Mouse (Mus musculus): ENCODE measurements at regions not wholly inside any gene's neighbourhood (a gene's known extent, or its start where the extent isn't known, plus 50 kb on each side); places are given as distances from the start of the nearest gene placed in this dataset.

DNA sequence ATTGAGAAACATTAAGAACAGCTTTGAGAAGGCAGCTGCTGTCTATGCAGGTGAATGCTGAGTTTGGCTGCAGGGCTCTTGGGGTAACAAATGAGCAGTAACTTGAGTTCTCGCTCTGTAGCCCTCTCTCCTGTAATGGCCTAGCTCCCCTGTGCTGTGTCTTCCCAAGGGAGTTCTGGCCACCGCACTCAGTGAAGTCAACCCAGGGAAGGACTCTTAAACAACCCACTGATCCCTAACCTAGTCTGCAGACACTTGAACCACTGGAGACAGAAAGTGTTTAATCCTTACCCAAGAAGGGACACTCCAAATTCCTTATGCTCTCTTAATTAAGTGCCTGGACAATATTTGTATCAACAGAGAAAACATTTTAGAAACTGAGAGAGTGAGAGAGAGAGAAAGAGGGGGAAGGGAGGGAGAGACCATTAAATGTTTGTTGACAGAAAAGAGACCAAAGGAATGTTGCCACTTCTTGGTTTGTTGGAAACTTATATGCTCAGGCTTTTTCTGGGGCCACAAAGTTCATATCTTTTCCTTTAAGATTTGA lies 80.7 kb upstream of the Pik3r1 start:
- no peaks in the 10 kb centered on the region; the same call in 1 of the 2 replicates for H3K4me1 ChIP-seq (ENCODE audit: control insufficient read depth, insufficient read depth, low read length)
- H3K4me3 ChIP-seq (replicated peaks; ENCODE audit: insufficient read depth, low read depth, low read length) = no peak overlapping the region
- WGBS = 57% methylated on average over 2 of the region's 2 CpGs
- TF ChIP-seq CTCF (IDR thresholded peaks at IDR 0.05; ENCODE audit: borderline replicate concordance, insufficient read depth, low read depth, low read length) (no peak), POLR2A (IDR thresholded peaks at IDR 0.05; ENCODE audit: borderline replicate concordance, insufficient read depth, low read length) (no peak)
- no peak for DNase-seq
- H3K27me3 ChIP-seq (ENCODE audit: control insufficient read depth, insufficient read depth, low read length) = no peaks in the 10 kb centered on the region; the same call in 1 of the 2 replicates
- no peak overlapping the region for H3K27ac ChIP-seq (ENCODE audit: insufficient read depth, low read length)

- WGBS = 93% methylated on average over 6 of the region's 6 CpGs
- TF ChIP-seq POLR2A (IDR thresholded peaks at IDR 0.05; ENCODE audit: borderline replicate concordance, insufficient read depth, low read length) (no peak), CTCF (IDR thresholded peaks at IDR 0.05; ENCODE audit: borderline replicate concordance, insufficient read depth, low read depth, low read length) (no peak)
- no peak overlapping the region for H3K27ac ChIP-seq (ENCODE audit: insufficient read depth, low read length)
These were observed 81.4 kb upstream of the Pik3r1 start for GRCm38 (mm10) chr13:101849416-101849815.

GRCm38 (mm10) chr13:101851329-101851728 lies 83.3 kb upstream of the Pik3r1 start:
- H3K4me3 ChIP-seq (replicated peaks; ENCODE audit: insufficient read depth, low read depth, low read length) = no peak overlapping the region
- DNase-seq = no peak
- 75% methylated on average over 6 of the region's 6 CpGs for WGBS

More at GRCm38 (mm10) chr13:101849416-101849815, 81.4 kb upstream of the Pik3r1 start:
- H3K4me3 ChIP-seq (replicated peaks; ENCODE audit: insufficient read depth, low read depth, low read length) = no peak overlapping the region
- DNase-seq = no peak
- H3K4me1 ChIP-seq (ENCODE audit: control insufficient read depth, insufficient read depth, low read length) = no peaks in the 10 kb centered on the region; the same call in 1 of the 2 replicates
- no peaks in the 10 kb centered on the region; the same call in 1 of the 2 replicates for H3K27me3 ChIP-seq (ENCODE audit: control insufficient read depth, insufficient read depth, low read length)

DNA sequence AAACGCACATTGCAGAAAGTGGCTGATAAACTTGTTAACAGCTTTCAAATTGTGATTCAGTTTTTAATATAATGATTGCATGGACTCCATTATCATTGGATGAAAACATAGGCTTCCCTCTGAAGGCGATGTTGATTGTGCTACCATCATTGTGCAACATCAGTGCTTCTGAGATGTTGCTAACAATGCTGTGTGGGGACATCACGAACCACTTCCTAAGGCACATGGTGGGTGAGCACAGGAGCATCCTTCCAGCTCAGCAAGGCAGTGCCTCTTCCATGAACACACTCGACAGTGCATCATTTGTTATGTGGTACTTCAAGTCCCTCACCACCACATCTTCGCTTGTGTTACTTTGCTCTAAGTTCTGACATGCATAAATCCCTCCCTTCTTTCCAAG lies 84.9 kb upstream of the Pik3r1 start:
- no peaks in the 10 kb centered on the region; the same call in 1 of the 2 replicates for H3K27me3 ChIP-seq (ENCODE audit: control insufficient read depth, insufficient read depth, low read length)
- WGBS = 96% methylated on average over 5 of the region's 5 CpGs
- no peaks in the 10 kb centered on the region; the same call in 1 of the 2 replicates for H3K4me1 ChIP-seq (ENCODE audit: control insufficient read depth, insufficient read depth, low read length)
- TF ChIP-seq CTCF (IDR thresholded peaks at IDR 0.05; ENCODE audit: borderline replicate concordance, insufficient read depth, low read depth, low read length) (no peak), POLR2A (IDR thresholded peaks at IDR 0.05; ENCODE audit: borderline replicate concordance, insufficient read depth, low read length) (no peak)
- no peak for DNase-seq
- H3K27ac ChIP-seq (ENCODE audit: insufficient read depth, low read length) = no peak overlapping the region
- H3K4me3 ChIP-seq (replicated peaks; ENCODE audit: insufficient read depth, low read depth, low read length) = no peak overlapping the region

More at GRCm38 (mm10) chr13:101851329-101851728, 83.3 kb upstream of the Pik3r1 start:
- Histone ChIP-seq H3K27ac (ENCODE audit: insufficient read depth, low read length) (no peak overlapping the region), H3K27me3 (ENCODE audit: control insufficient read depth, insufficient read depth, low read length) (no peaks in the 10 kb centered on the region; the same call in 1 of the 2 replicates), H3K4me1 (ENCODE audit: control insufficient read depth, insufficient read depth, low read length) (no peaks in the 10 kb centered on the region; the same call in 1 of the 2 replicates)
- no peak for TF ChIP-seq CTCF (IDR thresholded peaks at IDR 0.05; ENCODE audit: borderline replicate concordance, insufficient read depth, low read depth, low read length)
- TF ChIP-seq POLR2A (IDR thresholded peaks at IDR 0.05; ENCODE audit: borderline replicate concordance, insufficient read depth, low read length) = no peak

DNA sequence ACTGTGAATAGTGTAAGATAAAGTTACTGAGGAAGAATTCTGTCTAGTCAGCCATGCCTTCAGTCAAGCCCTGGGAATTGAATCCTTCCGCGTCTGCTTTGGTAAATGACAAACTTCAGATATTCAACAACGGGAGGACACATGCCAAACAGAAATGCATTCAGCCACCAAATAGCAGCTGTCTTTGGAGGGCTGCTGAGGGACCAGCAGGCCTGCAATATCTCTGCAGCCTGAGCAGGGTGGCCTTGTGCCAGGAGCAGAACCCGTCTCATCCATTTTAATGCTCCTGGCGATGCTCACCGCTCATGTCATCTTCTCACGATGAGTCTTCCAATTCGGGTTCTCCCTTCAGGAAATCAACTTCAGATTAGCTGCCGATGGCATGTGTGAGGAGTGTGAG lies 87.1 kb upstream of the Pik3r1 start:
- no peak for TF ChIP-seq CTCF (IDR thresholded peaks at IDR 0.05; ENCODE audit: borderline replicate concordance, insufficient read depth, low read depth, low read length)
- TF ChIP-seq POLR2A (IDR thresholded peaks at IDR 0.05; ENCODE audit: borderline replicate concordance, insufficient read depth, low read length) = no peak
- Histone ChIP-seq H3K27me3 (ENCODE audit: control insufficient read depth, insufficient read depth, low read length) (no peaks in the 10 kb centered on the region; the same call in 1 of the 2 replicates), H3K4me3 (replicated peaks; ENCODE audit: insufficient read depth, low read depth, low read length) (no peak overlapping the region), H3K4me1 (ENCODE audit: control insufficient read depth, insufficient read depth, low read length) (no peaks in the 10 kb centered on the region), H3K27ac (ENCODE audit: insufficient read depth, low read length) (no peak overlapping the region)
- DNase-seq = peak; percentile 15 to 32
- WGBS = 10% methylated on average over 9 of the region's 9 CpGs

GRCm38 (mm10) chr13:101860704-101861103 lies 92.7 kb upstream of the Pik3r1 start:
- Histone ChIP-seq H3K27ac (ENCODE audit: insufficient read depth, low read length) (no peak overlapping the region), H3K4me1 (ENCODE audit: control insufficient read depth, insufficient read depth, low read length) (no peaks in the 10 kb centered on the region), H3K4me3 (replicated peaks; ENCODE audit: insufficient read depth, low read depth, low read length) (no peak overlapping the region), H3K27me3 (ENCODE audit: control insufficient read depth, insufficient read depth, low read length) (no peaks in the 10 kb centered on the region)
- no peak for DNase-seq
- TF ChIP-seq POLR2A (IDR thresholded peaks at IDR 0.05; ENCODE audit: borderline replicate concordance, insufficient read depth, low read length) = no peak
- no peak for TF ChIP-seq CTCF (IDR thresholded peaks at IDR 0.05; ENCODE audit: borderline replicate concordance, insufficient read depth, low read depth, low read length)
- 90% methylated on average over 4 of the region's 4 CpGs for WGBS

DNA sequence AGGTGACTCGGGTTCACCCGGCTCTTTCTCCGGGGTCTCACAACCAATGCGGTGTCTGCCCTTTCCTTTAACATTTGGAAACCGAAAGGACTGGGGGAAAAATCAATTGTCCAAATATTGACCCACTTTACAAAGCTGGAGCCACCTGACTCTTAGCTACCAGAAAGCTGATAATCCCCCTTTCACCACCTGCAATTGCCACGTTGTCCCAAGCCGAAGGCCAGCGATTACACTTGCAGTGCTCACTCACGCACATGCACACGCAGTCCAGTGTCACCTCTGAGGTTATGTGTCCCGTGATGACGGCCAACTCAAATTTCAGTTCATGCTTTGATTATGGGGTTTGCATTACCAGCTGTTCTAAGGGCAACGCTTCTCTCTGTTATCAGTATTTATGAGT lies 94.0 kb upstream of the Pik3r1 start:
- Histone ChIP-seq H3K4me3 (replicated peaks; ENCODE audit: insufficient read depth, low read depth, low read length) (no peak overlapping the region), H3K27me3 (ENCODE audit: control insufficient read depth, insufficient read depth, low read length) (no peaks in the 10 kb centered on the region), H3K4me1 (ENCODE audit: control insufficient read depth, insufficient read depth, low read length) (no peaks in the 10 kb centered on the region), H3K27ac (ENCODE audit: insufficient read depth, low read length) (no peak overlapping the region)
- no peak for TF ChIP-seq CTCF (IDR thresholded peaks at IDR 0.05; ENCODE audit: borderline replicate concordance, insufficient read depth, low read depth, low read length)
- TF ChIP-seq POLR2A (IDR thresholded peaks at IDR 0.05; ENCODE audit: borderline replicate concordance, insufficient read depth, low read length) = no peak
- no peak for DNase-seq
- WGBS = 88% methylated on average over 13 of the region's 13 CpGs

- H3K4me3 ChIP-seq (replicated peaks; ENCODE audit: insufficient read depth, low read depth, low read length) = no peak overlapping the region
- no peaks in the 10 kb centered on the region for H3K4me1 ChIP-seq (ENCODE audit: control insufficient read depth, insufficient read depth, low read length)
- WGBS = 90% methylated on average over 7 of the region's 7 CpGs
- H3K27me3 ChIP-seq (ENCODE audit: control insufficient read depth, insufficient read depth, low read length) = no peaks in the 10 kb centered on the region
- no peak for TF ChIP-seq POLR2A (IDR thresholded peaks at IDR 0.05; ENCODE audit: borderline replicate concordance, insufficient read depth, low read length)
- no peak for TF ChIP-seq CTCF (IDR thresholded peaks at IDR 0.05; ENCODE audit: borderline replicate concordance, insufficient read depth, low read depth, low read length)
- no peak for DNase-seq
- no peak overlapping the region for H3K27ac ChIP-seq (ENCODE audit: insufficient read depth, low read length)
These were observed 95.0 kb upstream of the Pik3r1 start for GRCm38 (mm10) chr13:101863015-101863414.

All from cerebellum, adult 2 months (tissue).